Mouse (Mus musculus) cerebellum, adult 11 months (tissue): ENCODE measurements around the gene Arhgef38.

Experiments
- DNase-seq: peaks from one replicate; pipeline ENCODE4 v3.0.0; 2022

The Arhgef38 gene

DNA sequence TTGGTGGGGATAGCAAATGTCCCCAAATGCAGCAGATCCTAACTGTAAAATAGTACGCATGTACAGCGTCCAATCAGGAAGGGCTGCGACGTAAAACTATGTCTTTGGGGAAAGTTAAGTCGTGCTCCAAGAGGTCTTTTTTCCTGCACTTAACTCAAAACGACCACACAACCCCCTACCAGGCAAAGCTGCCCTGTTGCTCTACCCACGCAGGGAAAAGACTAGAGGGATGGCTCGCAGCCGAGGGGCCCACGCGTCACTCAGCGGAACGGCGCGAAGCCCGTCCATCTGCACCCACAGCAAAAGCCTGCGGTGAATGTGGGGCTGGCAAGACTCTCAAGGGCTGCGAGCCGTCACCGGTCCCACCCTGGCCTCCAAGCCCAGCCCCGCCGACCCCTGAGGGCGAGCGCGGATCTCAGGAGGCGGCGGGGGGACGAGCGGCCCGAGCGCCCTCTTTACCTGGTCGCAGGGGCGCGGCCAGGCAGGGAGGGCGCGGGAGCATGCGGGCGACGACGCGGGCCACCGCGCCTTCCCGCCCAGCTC is 143.6 kb downstream of the Arhgef38 start:
- no peak for DNase-seq

GRCm38 (mm10) chr3:133090247-133091120 is 144.3 kb downstream of the Arhgef38 start:
- DNase-seq: no peak

DNA sequence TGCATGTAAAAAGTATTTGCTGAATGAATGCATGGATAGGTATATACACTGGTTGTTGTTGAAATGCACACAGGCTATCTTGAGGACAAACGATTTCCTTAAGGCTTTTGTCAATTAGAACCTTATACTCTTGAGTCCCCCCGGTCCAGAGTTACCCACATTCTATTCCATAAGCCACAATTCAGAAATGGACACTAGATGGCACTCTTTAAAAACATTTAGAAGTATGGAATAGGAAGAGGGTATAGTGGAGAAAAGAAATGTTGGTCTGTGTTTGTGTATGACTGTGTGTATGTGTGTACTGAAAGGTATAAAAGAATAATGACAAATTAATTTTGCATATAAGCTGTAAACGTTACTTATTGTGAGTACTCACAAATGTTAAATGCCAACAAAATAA is 148.9 kb downstream of the Arhgef38 start:
- no peak for DNase-seq

GRCm38 (mm10) chr3:133082736-133083135 is 152.0 kb downstream of the Arhgef38 start:
- DNase-seq: no peak

GRCm38 (mm10) chr3:133075560-133075959 is 159.2 kb downstream of the Arhgef38 start:
- no peak for DNase-seq
